Mouse (Mus musculus) cerebellum, adult 18-20 months (tissue): ENCODE measurements around the gene Stam.
"Not testable (repeated sequence)": the region's sequence is repeated elsewhere in the genome, so short reads cannot be mapped to it uniquely, and the experiment has no call there.

Source experiments
- DNase-seq, 2 experiments: peaks; one replicate each; pipeline ENCODE4 v3.0.0; 2021

Stam gene

GRCm38 (mm10) chr2:14198325-14198903 lies 124.5 kb downstream of the Stam start:
- DNase-seq: not testable (repeated sequence)
